Mouse (Mus musculus) cerebellum, adult 2 months (tissue): ENCODE data around the gene Opn5. TPM values are rescaled to one million over a fixed set of nuclear protein-coding genes. Genes with fewer than 3 reads are reported as not detected.

Experiments
- DNase-seq, 2 experiments: peaks; one replicate each; pipeline ENCODE4 v3.0.0; 2021
- H3K27ac ChIP-seq: fragments of 200-500 bp; 2 replicates; pipeline ENCODE4 v1.5.1; 2012; ENCODE audit warnings: low read length, control low read depth, inconsistent platforms; ENCODE audit not compliant: insufficient read depth
- H3K27me3 ChIP-seq: fragments of 200-500 bp; 2 replicates; pipeline ENCODE4 v1.6.1; 2012; ENCODE audit warnings: inconsistent platforms, mild to moderate bottlenecking, low read length, moderate library complexity; ENCODE audit not compliant: control insufficient read depth, insufficient read depth
- H3K4me1 ChIP-seq: fragments of 200-500 bp; 2 replicates; pipeline ENCODE4 v1.6.1; 2011; ENCODE audit warnings: low read length; ENCODE audit not compliant: control insufficient read depth, insufficient read depth
- H3K4me3 ChIP-seq: fragments of 200-500 bp; replicated peaks from 2 replicates; pipeline ENCODE3; 2011; ENCODE audit warnings: mild to moderate bottlenecking, low read depth, low read length, control low read depth; ENCODE audit not compliant: insufficient read depth
- CTCF ChIP-seq: fragments of 200-500 bp; IDR thresholded peaks from 2 replicates; pipeline ENCODE4 v1.5.1; 2011; ENCODE audit warnings: low read depth, mild to moderate bottlenecking, control low read depth, low read length, moderate library complexity, borderline replicate concordance; ENCODE audit not compliant: insufficient read depth
- POLR2A ChIP-seq: fragments of 200-500 bp; IDR thresholded peaks from 2 replicates; pipeline ENCODE4 v1.6.1; 2011; ENCODE audit warnings: low read length, control low read depth, borderline replicate concordance; ENCODE audit not compliant: insufficient read depth
- WGBS: fragments of 180-500 bp; shearing (Covaris S2); methylation state at CpG from one replicate; pipeline ENCODE4 v1.1.7; 2018; 5-methylcytosine and 5-hydroxymethylcytosine counted together
- polyA plus RNA-seq: library from polyadenylated mRNA; depleted of rRNA; stranded (reverse); fragments of >200 nt; gene quantifications from 2 replicates; pipeline ENCODE4 v1.2.3, GENCODE M21; 2012; rRNA removed

Opn5 gene
- polyA plus RNA-seq, result 0.10 and 0.13 TPM in 2 replicates

DNA sequence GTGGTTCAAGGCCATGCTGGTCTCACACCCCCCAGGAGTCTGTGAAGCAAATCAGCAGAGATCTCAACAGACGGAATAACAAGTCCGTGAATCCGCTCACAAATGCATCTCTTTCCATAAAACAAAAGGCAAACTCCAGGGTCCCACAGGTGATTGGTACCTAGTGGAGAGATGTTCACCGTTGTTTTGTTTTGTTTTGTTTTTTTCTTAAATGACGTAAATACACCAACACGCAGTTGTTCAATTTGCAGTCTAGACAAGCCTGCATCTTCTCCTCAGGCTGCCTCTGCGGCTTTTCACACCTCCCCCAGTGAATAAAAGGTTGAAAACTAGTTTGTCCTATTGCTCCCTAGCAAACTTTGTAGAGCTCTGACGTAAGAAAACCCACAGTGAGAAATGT lies at the start of gene Opn5:
Opn5 (minus strand) TSS at position 101 of the 400 bp plus-strand sequence.
- WGBS, result 94% methylated on average over 8 of the region's 8 CpGs

DNA sequence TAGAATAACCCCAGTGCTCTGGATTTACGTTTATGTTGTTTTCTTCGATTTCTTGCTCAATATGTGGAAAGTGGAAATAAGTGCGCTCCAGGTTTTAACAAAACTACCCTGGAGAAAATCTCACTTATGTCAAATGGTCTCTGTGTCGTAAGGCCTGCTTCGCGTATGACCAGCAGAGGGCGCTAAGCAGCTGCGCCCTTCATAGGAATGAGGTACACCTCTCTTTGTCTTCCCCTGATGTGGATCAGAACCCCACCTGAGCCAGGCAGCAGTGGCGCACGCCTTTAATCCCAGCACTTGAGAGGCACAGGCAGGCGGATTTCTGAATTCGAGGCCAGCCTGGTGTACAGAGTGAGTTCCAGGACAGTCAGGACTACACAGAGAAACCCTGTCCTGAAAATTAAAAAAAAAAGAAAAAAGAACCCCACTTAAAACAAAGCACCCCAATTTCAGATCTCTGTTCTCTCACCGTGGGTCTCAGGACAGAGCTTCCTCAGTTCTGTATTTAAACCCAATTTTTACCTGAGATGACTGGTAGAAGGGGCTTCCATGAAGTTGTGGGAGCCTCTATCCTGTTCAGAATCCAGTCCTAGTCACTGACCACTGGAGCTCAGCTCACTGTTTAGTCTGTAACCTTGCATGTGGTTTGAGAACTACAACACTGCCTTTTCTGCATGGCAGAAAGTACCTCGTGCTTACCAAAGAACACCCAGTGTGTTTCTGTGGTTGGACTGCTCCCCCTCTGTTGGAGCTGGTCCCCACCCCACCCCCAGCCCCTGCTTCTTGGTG lies 47.6 kb upstream of the Opn5 start:
- 25% methylated on average over 14 of the region's 14 CpGs for WGBS
- DNase-seq, result peak; percentile 2 to 14
- Histone ChIP-seq H3K4me1 (no peaks in the 10 kb centered on the region), H3K27me3 (no peaks in the 10 kb centered on the region), H3K27ac (no peak overlapping the region), H3K4me3 (no peak overlapping the region)
- TF ChIP-seq POLR2A (no peak), CTCF (peak; percentile 66)

More for the DNA sequence above, at the start of gene Opn5:
- Histone ChIP-seq H3K4me3 (no peak within 1 kb of the TSS), H3K27me3 (no peaks in the 10 kb centered on the region), H3K27ac (no peak within 1 kb of the TSS), H3K4me1 (no peaks in the 10 kb centered on the region)
- no peak for DNase-seq
- TF ChIP-seq POLR2A, result no peak
- TF ChIP-seq CTCF, result no peak

DNA sequence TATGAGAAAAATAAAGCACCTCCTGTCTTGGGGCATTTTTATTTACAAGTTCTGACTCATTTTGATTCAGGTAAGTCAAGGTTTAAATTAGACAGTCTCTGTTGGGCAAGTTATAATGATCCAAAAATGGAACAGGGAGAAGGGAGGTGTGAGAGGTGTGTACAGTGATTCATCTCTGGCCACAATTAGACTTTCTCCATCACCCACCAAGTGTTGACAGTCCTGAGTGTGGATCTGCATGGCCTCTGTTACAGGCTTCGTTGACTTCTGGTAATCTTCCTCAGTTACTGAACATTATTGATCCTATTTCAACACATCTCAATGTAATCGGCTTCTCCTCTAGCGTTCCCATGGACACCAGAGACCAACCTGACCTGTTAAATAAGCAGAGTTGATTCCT lies 32.2 kb upstream of the Opn5 start:
- Histone ChIP-seq H3K4me3 (no peak overlapping the region), H3K4me1 (no peaks in the 10 kb centered on the region), H3K27me3 (no peaks in the 10 kb centered on the region), H3K27ac (no peak overlapping the region)
- WGBS, result 88% methylated on average over 3 of the region's 3 CpGs
- TF ChIP-seq CTCF (no peak), POLR2A (no peak)
- no peak for DNase-seq

DNA sequence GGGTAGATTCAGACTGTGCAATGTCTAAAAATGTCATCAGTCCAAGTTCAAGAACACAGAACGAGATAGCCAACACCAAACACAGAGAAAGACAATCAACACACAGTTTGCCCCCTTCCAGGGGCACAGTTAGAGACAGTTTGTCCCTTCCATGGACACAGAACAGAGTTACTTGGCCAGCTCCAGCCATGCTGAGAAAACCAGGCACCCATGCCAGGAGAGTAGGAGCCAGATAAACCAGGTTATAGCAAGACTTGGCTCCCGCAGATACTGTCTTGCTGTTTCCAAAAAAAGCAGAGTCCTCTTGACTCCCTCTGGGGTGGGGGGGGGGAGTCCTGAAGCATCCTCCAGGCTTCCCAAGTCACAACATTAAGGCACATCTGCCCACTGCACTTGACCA lies 19.0 kb upstream of the Opn5 start:
- no peak for TF ChIP-seq POLR2A
- TF ChIP-seq CTCF, result no peak
- Histone ChIP-seq H3K4me1 (0 out of 2 replicates have a peak, but pooled peaks cover 3% of the 10 kb centered on the region), H3K27ac (no peak overlapping the region), H3K27me3 (no peaks in the 10 kb centered on the region), H3K4me3 (no peak overlapping the region)
- 1% methylated on average over 2 of the region's 2 CpGs for whole genome bisulfite sequencing
- no peak for DNase-seq

DNA sequence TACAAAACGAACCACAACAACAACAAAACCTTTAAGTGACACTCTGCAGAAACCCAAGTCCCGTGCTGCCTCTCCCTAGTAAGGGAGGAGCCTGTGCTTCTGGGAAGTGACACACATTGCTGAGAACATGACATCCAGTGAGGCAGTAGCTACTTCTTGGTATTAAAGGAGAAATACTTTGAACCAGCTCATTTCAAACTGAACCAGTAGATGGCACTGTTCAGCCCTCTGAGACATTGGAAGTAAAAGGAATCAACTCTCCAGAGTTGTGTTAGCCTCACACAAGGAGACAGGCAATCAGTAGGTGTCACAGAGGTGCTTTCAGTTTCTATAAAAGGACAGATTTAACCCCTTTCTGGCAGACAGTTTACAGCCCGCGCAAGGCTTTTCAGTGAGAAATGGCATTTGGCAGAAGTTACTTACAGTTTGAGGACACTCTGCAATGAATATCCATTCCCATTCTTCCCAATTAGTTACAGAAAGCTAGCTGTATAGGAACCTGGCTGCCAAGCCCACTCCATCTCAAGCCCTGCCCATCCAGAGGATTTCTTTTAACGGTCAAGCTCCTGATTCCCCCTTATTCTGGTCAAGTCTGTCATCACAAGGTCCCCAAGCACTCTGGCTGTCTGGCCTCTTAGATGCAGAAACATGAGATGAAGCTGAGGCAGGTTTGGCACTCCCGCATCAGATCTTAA lies 2.0 kb upstream of the Opn5 start:
- no peaks in the 10 kb centered on the region for H3K4me1 ChIP-seq
- no peaks in the 10 kb centered on the region for H3K27me3 ChIP-seq
- no peak overlapping the region for H3K27ac ChIP-seq
- TF ChIP-seq CTCF (peak; percentile 45; the same call in 1 of the 2 replicates), POLR2A (no peak)
- peak; percentile 15 to 43 for DNase-seq
- no peak overlapping the region for H3K4me3 ChIP-seq
- WGBS, result 32% methylated on average over 6 of the region's 6 CpGs

DNA sequence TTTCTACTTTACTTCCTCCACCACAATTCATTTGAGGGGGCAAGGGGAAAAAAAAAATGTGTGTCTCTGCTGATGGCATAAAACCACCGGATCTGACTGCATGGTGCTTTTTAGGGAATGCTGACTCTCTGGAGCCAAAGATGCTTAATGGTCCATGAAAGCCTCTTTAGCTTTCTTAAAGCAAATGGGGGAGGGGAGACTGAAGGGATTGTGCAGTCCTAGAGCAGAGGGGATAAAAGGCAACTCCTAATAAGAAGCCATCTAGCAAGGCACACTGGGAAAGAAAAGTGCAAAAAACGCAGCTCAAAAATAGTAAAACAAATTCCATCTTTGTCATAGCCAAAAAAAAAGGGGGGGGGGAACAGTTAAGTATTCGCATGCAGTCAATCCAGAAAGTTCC lies 2.9 kb downstream of the Opn5 start:
- Histone ChIP-seq H3K27me3 (no peaks in the 10 kb centered on the region), H3K4me1 (no peaks in the 10 kb centered on the region), H3K27ac (no peak overlapping the region), H3K4me3 (no peak overlapping the region)
- DNase-seq, result no peak
- WGBS, result 34% methylated on average over 3 of the region's 3 CpGs
- TF ChIP-seq POLR2A (no peak), CTCF (no peak)

DNA sequence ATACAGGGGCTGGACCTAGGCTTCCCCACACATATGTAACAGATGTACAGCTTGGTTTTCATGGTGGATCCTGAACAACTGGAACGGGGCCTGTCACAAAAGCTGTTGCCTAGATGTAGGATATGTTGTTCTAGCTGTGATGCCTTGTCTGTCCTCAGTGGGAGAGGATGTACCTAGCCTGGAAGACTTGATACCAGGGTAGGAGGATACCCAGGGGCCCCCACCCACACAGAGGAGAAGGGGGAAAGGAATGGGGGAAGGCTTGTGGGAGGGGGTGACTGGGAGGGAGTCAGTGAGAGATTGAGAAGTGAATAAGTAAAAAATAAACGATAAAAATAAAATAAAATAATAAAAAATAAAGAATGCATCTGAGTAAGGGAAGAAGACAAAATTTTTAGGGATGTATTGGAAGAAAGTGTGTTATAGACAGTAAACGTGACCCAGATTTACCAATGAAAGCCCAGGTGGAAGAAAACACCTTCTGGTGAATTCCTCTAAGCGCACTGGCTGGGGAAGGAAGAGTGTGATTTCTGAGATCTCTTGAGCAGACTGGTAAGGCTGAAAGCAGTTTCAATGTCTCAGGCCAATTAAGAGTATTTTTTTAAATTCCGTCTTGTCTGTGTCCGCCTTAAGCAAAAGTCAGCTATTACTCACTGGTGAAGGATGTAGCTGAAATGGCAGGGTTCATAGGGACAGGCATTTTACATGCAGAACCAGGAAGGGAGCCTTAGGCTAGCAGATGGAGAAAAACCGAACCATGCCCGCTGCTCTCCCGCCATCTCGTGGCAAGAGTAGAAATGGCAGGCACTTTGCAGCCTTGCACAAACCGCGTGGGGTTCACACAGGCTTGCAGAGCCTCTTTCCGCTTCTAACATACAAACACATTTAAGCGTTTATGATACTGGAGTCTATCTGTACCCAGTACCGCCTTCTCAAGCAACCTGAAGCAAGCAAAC lies 8.1 kb downstream of the Opn5 start:
- 26% methylated on average over 15 of the region's 15 CpGs for WGBS

More for the DNA sequence above, 8.1 kb downstream of the Opn5 start:
- Histone ChIP-seq H3K4me3 (no peak overlapping the region), H3K27me3 (no peaks in the 10 kb centered on the region), H3K4me1 (no peaks in the 10 kb centered on the region), H3K27ac (no peak overlapping the region)
- peak; percentile 74 to 82 for DNase-seq
- TF ChIP-seq CTCF (peak; percentile 99), POLR2A (no peak)
